Mouse (Mus musculus) heart, adult 2 months (tissue): ENCODE results near the gene Kank2.

ENCODE experiments used
- CTCF ChIP-seq: fragments of 200-600 bp; IDR thresholded peaks from 2 replicates; pipeline ENCODE4 v1.8.1; 2022; ENCODE audit warnings: antibody characterized with exemption, mild to moderate bottlenecking, moderate library complexity
- EP300 ChIP-seq: fragments of 200-500 bp; IDR thresholded peaks from 2 replicates; pipeline ENCODE4 v1.6.1; 2011; ENCODE audit warnings: low read depth, low read length, control low read depth; ENCODE audit not compliant: insufficient read depth
- POLR2A ChIP-seq: fragments of 200-500 bp; IDR thresholded peaks from 2 replicates; pipeline ENCODE4 v1.6.1; 2011; ENCODE audit warnings: mild to moderate bottlenecking, low read depth, low read length, control low read depth; ENCODE audit not compliant: insufficient read depth

DNA sequence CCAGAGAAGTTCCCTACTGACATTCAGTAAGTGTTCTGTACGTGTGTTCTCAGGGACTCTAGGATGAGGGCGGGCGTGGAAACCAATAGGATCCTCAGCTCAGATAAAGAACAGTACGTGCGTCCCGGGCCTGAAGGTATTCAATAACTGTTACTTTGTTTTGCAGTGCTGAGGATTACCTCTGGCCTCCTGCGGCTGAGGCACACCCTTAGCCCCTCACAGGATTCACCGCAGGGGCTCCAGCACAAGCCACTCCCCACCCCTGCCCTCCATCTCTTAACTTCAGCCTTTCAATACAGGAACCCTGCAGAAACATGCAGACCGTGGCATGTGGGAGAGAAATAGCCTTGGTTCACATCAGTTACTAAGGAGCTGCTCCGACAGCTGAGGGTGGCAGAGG lies 49.4 kb upstream of the Kank2 start:
- TF ChIP-seq EP300: no peak
- no peak for TF ChIP-seq POLR2A
- TF ChIP-seq CTCF: no peak
